Mouse (Mus musculus): Measurements from ENCODE around the gene Abcc9. TPM values are rescaled to one million over a fixed set of nuclear protein-coding genes. Genes with fewer than 3 reads are reported as not detected.

The Abcc9 gene
- polyA plus RNA-seq, 1 experiment: 0.36 TPM

GRCm38 (mm10) chr6:142735302-142736005 is 33.3 kb upstream of the Abcc9 start:
- Histone ChIP-seq H3K27me3 (ENCODE audit: control insufficient read depth, insufficient read depth, insufficient read length) (peaks cover 15% of the 10 kb centered on the region), H3ac (ENCODE audit: control insufficient read depth, insufficient read length) (no peak overlapping the region), H3K79me2 (ENCODE audit: control insufficient read depth, insufficient read depth) (no peaks in the 10 kb centered on the region), H3K4me3 (no peak overlapping the region), H3K4me2 (ENCODE audit: low read depth) (no peak overlapping the region), H3K36me3 (ENCODE audit: control insufficient read depth, insufficient read depth) (no peaks in the 10 kb centered on the region)
- TF ChIP-seq TCF3 (IDR thresholded peaks at IDR 0.05; ENCODE audit: insufficient read length, low read depth) (no peak), E2F4 (IDR thresholded peaks at IDR 0.05; ENCODE audit: insufficient read depth) (no peak), POLR2AphosphoS2 (IDR thresholded peaks at IDR 0.05; ENCODE audit: insufficient read length, low read depth) (no peak), MYOG (IDR thresholded peaks at IDR 0.05; ENCODE audit: control insufficient read depth in 1 of 3, insufficient read depth in 1 of 3, insufficient read length in 2 of 3, low read depth in 2 of 3) (no peak), POLR2A (IDR thresholded peaks at IDR 0.05; ENCODE audit: insufficient read length, low read depth) (no peak)

DNA sequence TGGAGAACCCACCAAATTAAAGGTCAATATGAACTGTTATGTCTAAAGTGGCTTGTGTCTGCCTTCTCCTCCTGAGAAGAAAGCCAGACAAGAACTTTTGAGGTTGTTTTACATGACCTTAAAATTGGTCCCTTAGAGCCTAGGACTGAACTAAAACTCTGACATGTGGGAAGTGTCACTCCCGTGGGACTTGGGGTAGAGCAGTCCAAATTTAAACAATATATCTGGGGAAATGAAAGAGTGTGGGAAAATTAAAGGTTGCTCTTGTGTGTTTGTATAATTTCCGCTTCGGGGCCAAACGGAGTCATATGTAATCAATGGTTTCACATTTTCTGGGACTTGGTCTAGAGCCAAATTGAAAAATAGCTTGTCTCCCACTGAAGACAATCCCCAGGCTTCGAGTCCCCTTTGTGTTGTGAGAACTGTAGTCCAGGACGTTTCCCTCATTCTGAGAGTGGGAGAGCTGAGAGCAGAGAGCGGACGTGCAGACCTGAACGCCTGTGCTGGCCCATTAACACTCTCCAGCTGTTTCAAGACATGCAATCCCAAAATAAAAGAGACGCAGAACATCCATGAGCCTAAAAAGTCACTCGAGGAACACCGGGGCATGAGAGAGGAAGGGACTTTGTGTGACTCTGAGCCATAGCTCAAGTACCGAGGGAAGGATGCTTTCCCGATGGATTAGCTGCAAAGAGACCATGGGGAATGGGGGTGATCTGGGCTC is 30.6 kb upstream of the Abcc9 start:
- no peak overlapping the region for H3K4me2 ChIP-seq (ENCODE audit: low read depth)

GRCm38 (mm10) chr6:142726032-142726431 is 23.9 kb upstream of the Abcc9 start:
- TF ChIP-seq CEBPB (IDR thresholded peaks at IDR 0.05; ENCODE audit: insufficient read depth, poor library complexity, severe bottlenecking) (no peak), MYOD1 (IDR thresholded peaks at IDR 0.05; ENCODE audit: control insufficient read depth in 1 of 3, insufficient read length in 2 of 3, low read depth in 2 of 3) (no peak), TCF3 (IDR thresholded peaks at IDR 0.05; ENCODE audit: insufficient read length, low read depth) (no peak), POLR2AphosphoS2 (IDR thresholded peaks at IDR 0.05; ENCODE audit: insufficient read length, low read depth) (no peak), SRF (IDR thresholded peaks at IDR 0.05; ENCODE audit: control insufficient read depth, insufficient read length, low read depth) (no peak), MYOG (IDR thresholded peaks at IDR 0.05; ENCODE audit: control insufficient read depth in 1 of 3, insufficient read depth in 1 of 3, insufficient read length in 2 of 3, low read depth in 2 of 3) (no peak), MAX (IDR thresholded peaks at IDR 0.05; ENCODE audit: low read depth) (no peak), USF1 (IDR thresholded peaks at IDR 0.05; ENCODE audit: low read depth) (no peak), E2F4 (IDR thresholded peaks at IDR 0.05; ENCODE audit: insufficient read depth) (no peak), POLR2A (IDR thresholded peaks at IDR 0.05; ENCODE audit: insufficient read length, low read depth) (no peak), REST (IDR thresholded peaks at IDR 0.05; ENCODE audit: insufficient read depth, insufficient read length) (no peak)
- Histone ChIP-seq H3K36me3 (ENCODE audit: control insufficient read depth, insufficient read depth) (no peaks in the 10 kb centered on the region), H3ac (ENCODE audit: control insufficient read depth, insufficient read length) (no peak overlapping the region), H3K79me2 (ENCODE audit: control insufficient read depth, insufficient read depth) (no peaks in the 10 kb centered on the region), H3K4me3 (no peak overlapping the region), H3K27me3 (ENCODE audit: control insufficient read depth, insufficient read depth, insufficient read length) (peaks cover 10% of the 10 kb centered on the region), H3K4me2 (ENCODE audit: low read depth) (no peak overlapping the region)

More for the DNA sequence above, 30.6 kb upstream of the Abcc9 start:
- Histone ChIP-seq H3K36me3 (ENCODE audit: control insufficient read depth, insufficient read depth) (no peaks in the 10 kb centered on the region), H3ac (ENCODE audit: control insufficient read depth, insufficient read length) (no peak overlapping the region), H3K4me3 (no peak overlapping the region), H3K27me3 (ENCODE audit: control insufficient read depth, insufficient read depth, insufficient read length) (peaks cover 10% of the 10 kb centered on the region), H3K79me2 (ENCODE audit: control insufficient read depth, insufficient read depth) (no peaks in the 10 kb centered on the region)
- no peak for TF ChIP-seq POLR2AphosphoS2 (IDR thresholded peaks at IDR 0.05; ENCODE audit: insufficient read length, low read depth)
- TF ChIP-seq MAX (IDR thresholded peaks at IDR 0.05; ENCODE audit: low read depth): no peak
- no peak for TF ChIP-seq CEBPB (IDR thresholded peaks at IDR 0.05; ENCODE audit: insufficient read depth, poor library complexity, severe bottlenecking)

DNA sequence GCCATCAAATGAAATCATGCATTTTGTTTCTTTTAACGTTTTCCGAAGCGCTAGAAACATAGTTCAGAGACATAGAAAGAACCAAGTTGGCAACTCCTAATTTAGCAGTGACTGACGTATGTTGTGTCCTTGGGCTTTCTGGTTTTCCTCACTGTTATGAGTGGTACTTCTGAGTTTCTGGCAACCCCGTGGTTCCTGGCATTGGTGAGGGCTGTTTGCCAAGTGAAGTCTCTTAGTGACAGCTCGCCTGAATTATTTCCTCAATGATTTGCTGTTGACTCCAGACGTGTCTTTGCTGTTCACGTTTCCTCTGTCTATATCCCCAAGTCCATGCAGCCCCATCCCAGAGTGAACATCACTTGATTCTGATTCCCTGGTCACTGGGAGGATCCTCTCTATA is 19.6 kb upstream of the Abcc9 start:
- Histone ChIP-seq H3K4me3 (no peak overlapping the region), H3ac (ENCODE audit: control insufficient read depth, insufficient read length) (no peak overlapping the region), H3K79me2 (ENCODE audit: control insufficient read depth, insufficient read depth) (no peaks in the 10 kb centered on the region), H3K27me3 (ENCODE audit: control insufficient read depth, insufficient read depth, insufficient read length) (no peaks in the 10 kb centered on the region), H3K36me3 (ENCODE audit: control insufficient read depth, insufficient read depth) (no peaks in the 10 kb centered on the region), H3K4me2 (ENCODE audit: low read depth) (no peak overlapping the region)
- TF ChIP-seq SRF (IDR thresholded peaks at IDR 0.05; ENCODE audit: control insufficient read depth, insufficient read length, low read depth) (no peak), TCF12 (IDR thresholded peaks at IDR 0.05; ENCODE audit: insufficient read depth, poor library complexity, severe bottlenecking) (no peak), MYOD1 (IDR thresholded peaks at IDR 0.05; ENCODE audit: control insufficient read depth in 1 of 3, insufficient read length in 2 of 3, low read depth in 2 of 3) (no peak), REST (IDR thresholded peaks at IDR 0.05; ENCODE audit: insufficient read depth, insufficient read length) (no peak), TCF3 (IDR thresholded peaks at IDR 0.05; ENCODE audit: insufficient read length, low read depth) (no peak), CEBPB (IDR thresholded peaks at IDR 0.05; ENCODE audit: insufficient read depth, poor library complexity, severe bottlenecking) (no peak), MAX (IDR thresholded peaks at IDR 0.05; ENCODE audit: low read depth) (no peak), E2F4 (IDR thresholded peaks at IDR 0.05; ENCODE audit: insufficient read depth) (no peak), USF1 (IDR thresholded peaks at IDR 0.05; ENCODE audit: low read depth) (no peak), POLR2A (IDR thresholded peaks at IDR 0.05; ENCODE audit: insufficient read length, low read depth) (no peak), MYOG (IDR thresholded peaks at IDR 0.05; ENCODE audit: control insufficient read depth in 1 of 3, insufficient read depth in 1 of 3, insufficient read length in 2 of 3, low read depth in 2 of 3) (no peak), POLR2AphosphoS2 (IDR thresholded peaks at IDR 0.05; ENCODE audit: insufficient read length, low read depth) (no peak)

- Histone ChIP-seq H3ac (ENCODE audit: control insufficient read depth, insufficient read length) (no peak overlapping the region), H3K79me2 (ENCODE audit: control insufficient read depth, insufficient read depth) (no peaks in the 10 kb centered on the region), H3K4me3 (no peak overlapping the region), H3K27me3 (ENCODE audit: control insufficient read depth, insufficient read depth, insufficient read length) (no peaks in the 10 kb centered on the region), H3K4me2 (ENCODE audit: low read depth) (no peak overlapping the region), H3K36me3 (ENCODE audit: control insufficient read depth, insufficient read depth) (no peaks in the 10 kb centered on the region)
- TF ChIP-seq POLR2AphosphoS2 (IDR thresholded peaks at IDR 0.05; ENCODE audit: insufficient read length, low read depth) (no peak), MAX (IDR thresholded peaks at IDR 0.05; ENCODE audit: low read depth) (no peak)
Observed at GRCm38 (mm10) chr6:142720641-142721040, 18.5 kb upstream of the Abcc9 start.
